Mouse (Mus musculus): ENCODE measurements around the gene Snx11.
"Not testable (repeated sequence)": the region's sequence is repeated elsewhere in the genome, so short reads cannot be mapped to it uniquely, and the experiment has no call there.

Snx11 gene

DNA sequence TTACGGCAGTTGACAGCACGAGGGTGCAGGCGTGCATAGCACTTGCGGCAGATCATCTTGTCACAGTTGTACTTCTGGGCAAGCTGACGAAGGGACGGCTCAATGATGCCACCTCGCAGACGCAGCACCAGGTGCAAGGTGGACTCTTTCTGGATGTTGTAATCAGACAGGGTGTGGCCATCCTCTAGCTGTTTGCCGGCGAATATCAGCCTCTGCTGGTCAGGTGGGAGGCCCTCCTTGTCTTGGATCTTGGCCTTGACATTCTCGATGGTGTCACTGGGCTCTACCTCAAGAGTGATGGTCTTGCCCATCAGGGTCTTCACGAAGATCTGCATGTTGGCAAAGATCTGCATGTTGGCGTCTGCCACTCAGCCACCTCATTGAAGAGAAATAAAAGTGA is 18.1 kb upstream of the Snx11 start:
- DNase-seq, result no peak

DNA sequence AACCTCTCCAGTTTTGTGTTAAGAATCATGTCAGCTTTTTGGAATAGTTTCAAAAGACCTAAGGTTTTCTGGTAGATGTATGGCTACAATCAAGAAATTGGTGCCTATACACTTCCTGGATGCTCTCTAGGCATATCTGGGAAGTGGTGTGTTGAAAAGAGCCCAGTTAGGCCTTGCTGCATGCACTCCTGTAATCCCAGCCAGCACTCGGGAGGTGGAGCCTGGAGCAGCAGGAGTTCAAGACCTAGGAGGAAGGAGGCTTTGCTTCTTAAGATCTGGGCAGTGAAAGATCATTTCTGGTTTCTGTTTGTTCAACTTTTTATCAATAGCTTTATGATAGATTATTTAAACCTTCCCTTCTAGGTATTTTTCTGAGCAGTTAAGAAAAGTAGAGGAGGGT is 13.3 kb upstream of the Snx11 start:
- no peak for DNase-seq

GRCm38 (mm10) chr11:96789990-96790389 is 12.6 kb upstream of the Snx11 start:
- no peak for DNase-seq

DNA sequence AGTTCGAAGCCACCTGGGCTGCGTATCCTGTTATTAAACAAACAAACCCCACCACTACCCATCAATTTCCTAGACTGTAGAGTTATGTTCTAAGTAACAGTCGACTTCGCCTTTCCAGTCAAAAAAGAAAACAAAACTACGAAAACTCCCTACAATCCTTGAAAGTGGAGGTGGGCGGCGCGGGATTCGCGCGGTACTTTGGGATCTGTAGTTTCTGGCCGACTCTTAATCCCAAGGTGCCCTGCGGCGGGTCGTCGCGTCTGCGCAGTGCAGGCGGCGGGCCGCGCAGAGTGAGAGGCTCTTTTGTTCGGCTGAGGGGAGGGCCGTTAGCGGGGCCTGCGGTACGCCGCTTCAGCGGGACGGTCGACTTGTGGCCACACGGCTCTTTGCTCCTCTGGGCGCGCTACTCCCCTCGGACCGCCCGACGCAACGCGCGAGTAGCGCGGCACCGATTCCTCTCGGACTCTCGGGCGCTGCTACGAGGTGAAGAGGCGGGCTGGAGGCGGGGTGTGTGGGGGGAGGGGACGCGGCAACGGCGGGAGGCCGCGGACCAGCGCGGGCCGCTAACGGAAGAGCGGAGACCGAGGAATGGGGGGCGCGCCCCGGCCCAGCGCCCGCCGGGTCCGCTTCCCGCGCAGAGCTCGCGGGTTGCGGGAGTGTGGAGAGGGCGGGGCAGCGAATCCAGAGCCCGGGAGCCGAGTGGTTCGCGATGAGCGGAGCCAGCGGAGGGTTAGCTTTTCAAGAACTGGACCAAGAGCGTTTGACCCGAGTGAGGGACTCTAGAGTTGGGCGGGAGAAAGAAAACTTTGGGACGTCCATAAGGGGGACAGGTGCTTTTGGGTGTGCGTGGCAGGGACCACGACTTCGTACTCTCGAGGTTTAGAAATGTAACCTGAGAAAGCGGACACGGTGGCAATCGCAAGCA is 11.8 kb upstream of the Snx11 start, which contains the start of gene Cbx1:
Cbx1 (plus strand) TSS at position 257 of the 925 bp plus-strand sequence.
- peak; percentile 91 to 92 for DNase-seq

GRCm38 (mm10) chr11:96786731-96787450 is 9.5 kb upstream of the Snx11 start:
- DNase-seq, result no peak

DNA sequence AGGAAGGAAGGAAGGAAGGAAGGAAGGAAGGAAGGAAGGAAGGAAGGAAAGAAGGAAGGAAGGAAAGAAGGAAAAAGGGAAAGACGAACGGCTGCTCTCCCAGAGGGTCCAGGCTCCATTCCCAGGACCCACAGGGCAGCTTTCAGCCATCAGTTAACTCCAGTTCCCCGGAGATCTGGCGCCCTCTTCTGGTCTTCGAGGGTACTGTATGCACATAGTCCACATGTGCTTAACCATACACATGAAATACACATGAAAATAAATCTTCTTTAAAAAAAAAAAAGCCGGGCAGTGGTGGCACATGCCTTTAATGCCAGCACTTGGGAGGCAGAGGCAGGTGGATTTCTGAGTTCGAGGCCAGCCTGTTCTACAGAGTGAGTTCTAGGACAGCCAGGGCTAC is 7.5 kb upstream of the Snx11 start:
- DNase-seq, result peak; percentile 87 to 88

GRCm38 (mm10) chr11:96781425-96781824 is 4.1 kb upstream of the Snx11 start:
- DNase-seq, result peak; percentile 10 to 24

DNA sequence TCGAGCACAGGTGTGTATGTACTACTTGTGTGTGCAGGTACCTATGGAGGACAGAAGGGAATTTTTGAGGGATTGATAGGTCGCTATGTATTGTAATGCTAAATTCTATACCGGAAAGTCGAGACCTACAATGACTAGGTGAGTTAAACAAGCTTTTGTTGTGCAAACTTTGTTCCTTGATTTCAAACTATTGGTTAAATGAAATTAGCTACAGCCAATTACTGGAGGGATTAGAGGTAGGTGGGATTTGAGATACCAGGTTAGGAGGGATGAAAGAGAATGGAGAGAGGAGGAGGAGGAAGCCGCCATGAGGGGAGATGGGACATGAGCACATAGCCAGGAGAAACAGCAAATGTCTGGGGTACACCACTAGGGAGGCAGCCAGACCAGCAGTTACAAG is 2.9 kb upstream of the Snx11 start:
- no peak for DNase-seq

GRCm38 (mm10) chr11:96778061-96778627 is 785 bp upstream of the Snx11 start:
- not testable (repeated sequence) for DNase-seq

DNA sequence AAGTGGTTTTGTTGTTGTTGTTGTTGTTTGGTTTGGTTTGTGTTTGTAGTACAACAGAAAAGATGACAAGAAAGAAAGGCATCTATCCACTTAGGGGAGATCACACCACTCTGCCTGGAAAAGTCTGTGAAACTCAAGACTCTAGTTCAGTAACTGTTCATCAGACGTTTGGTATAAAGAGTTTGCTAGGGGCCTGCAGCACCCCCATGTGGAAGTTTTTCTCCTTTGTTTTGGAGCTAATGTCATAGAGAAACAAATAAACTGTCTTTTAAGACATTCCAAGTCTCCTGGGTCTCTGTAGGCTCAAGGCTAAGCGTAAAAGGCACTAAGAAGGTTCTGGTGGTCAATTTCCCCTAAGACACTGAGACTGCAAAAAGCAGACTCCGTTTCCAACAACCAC is 1.3 kb downstream of the Snx11 start:
- DNase-seq, result peak; percentile 21 to 36

DNA sequence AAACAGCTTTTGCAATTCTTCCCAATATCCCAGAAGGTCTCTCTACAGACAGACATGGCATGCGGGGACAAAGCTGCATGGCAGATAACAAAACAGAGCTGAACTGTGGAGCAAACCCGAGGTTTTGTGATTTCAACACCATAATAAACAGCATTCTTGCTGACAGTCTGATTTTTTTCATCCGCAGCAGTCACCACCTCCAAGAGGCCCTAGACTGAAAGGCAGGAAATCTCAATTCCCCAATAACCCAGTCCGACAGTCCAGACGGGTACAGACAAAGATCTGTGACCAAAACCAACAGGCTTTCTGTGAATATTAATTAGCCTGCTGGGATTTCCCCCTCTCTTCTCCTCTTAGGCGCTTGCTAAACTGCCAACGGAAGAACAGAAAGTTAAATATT is 1.7 kb downstream of the Snx11 start:
- DNase-seq, result no peak

- DNase-seq, result no peak
These were observed 2.3 kb downstream of the Snx11 start for GRCm38 (mm10) chr11:96775063-96775462.

DNA sequence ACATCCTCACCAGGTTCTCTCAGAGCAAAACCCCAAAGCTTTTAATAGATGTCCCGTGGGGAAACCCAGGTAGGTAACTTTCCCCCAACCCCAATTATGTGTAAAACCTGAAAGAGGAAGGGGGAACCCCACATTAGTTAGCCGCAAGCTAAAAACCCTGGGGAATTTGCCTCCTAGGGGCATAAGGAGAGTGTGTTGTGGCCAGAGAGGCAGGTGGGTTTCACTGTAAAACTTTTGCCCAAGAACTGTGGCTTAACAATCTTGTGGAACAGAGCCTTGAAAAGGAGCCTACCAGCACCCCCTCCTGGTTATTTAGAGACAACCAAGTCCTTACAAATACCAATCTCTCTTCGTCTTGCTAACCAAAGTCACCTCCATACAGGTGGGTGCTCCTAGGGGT is 2.8 kb downstream of the Snx11 start:
- DNase-seq, result peak; percentile 59 to 62

- no peak for DNase-seq
These were observed 4.9 kb downstream of the Snx11 start for GRCm38 (mm10) chr11:96772413-96772812.

DNA sequence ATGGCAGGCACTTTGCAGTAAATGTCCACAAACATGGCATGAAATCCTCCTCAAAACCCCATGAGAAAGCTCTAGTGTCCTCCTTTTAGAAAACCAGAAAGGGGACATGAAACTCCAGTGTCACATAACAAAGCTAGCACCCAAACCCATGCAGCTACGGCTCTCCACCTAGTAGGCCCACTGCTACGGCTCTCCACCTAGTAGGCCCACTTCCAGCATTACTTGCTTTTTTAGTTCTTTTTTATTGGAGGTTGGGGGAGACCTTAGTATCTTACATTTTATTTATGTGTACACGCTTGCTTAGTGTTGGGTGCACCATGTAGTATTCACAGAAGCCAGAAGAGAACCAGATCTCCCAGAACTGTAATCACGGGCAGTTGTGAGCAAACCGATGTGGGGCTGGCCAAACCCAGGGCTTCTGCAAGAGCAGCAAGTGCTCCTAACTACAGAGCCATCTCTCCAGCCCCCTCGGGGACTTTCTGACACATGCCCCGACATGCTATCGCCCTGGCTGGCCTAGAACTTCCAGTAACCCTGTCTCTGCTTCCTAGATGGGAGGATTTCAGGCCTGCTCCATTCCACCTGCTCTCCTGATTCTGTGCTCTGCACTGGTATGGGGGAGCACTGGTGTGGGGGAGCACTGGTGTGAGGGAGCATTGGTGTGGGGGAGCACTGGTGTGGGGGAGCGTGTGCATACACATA is 5.9 kb downstream of the Snx11 start:
- no peak for DNase-seq

DNA sequence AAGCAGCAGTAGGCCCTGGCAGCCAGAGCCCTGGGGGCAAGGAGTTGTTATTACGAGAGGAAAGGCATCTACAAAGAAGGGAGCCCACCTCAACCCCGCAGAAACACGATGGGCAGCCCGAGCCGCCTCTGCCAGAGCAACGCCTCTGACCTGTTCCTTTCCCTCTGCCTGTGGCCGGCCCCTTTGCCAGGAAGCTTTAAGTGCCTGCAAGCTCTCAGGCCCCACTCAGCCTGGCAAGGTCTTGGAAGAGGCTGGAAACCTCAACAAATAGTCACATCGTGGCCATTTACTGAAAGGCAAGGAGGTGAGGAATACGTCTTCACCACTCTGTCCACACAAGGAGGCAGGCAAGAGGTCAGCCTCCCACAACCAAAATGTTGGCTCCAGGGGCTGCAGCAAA is 9.1 kb downstream of the Snx11 start:
- no peak for DNase-seq

- DNase-seq, result no peak
These were observed 10.3 kb downstream of the Snx11 start for GRCm38 (mm10) chr11:96767096-96767495.

DNA sequence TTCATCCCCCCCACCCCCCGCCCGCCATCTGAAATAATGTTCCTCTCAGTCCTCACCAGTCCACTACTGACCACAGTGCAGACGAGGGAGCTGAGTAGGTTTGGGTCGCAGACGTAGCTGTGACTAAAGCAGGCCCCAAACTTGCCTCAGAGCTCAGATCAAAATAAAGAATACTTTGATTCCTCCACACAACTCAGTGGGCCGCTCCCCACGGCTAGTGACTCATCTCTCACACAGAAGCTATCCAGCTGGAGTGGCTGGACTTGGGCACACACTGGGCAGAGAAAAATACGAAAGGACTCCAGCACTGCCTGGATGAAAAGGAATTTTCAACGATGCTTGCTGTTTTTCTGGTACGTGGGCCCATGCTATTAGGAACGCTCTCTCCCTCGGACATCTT is 10.8 kb downstream of the Snx11 start:
- no peak for DNase-seq

DNA sequence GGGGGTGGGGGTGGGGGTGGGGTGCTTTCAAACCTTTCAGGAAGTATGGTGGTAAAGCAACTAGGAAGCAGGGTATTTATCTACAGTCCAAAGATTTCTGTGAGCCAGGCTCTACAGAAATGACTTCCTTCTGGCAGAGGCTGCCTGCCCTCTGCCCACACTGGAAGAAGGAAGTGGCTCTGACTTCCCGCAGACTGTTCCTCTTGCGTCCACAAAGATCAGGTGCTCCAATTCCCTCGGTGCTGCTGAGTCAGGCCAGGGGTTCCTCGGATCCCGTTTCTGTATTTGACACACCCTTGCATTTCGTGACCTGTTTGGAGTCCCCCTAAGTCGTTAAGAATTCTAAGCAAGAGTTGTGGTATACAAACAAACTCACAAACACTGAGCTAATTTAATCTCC is 11.7 kb downstream of the Snx11 start:
- peak; percentile 10 to 16 for DNase-seq

- DNase-seq, result no peak
These were observed 12.6 kb downstream of the Snx11 start for GRCm38 (mm10) chr11:96764511-96765350.

GRCm38 (mm10) chr11:96762742-96763470 is 14.5 kb downstream of the Snx11 start:
- DNase-seq, result no peak
